Mouse (Mus musculus) C2C12 (cell line): ENCODE data around the gene Psd. TPM values are rescaled to one million over a fixed set of nuclear protein-coding genes. Genes with fewer than 3 reads are reported as not detected.

ENCODE experiments used
- H3K27me3 ChIP-seq: one replicate; pipeline ENCODE4 v1.6.1; 2011; ENCODE audit not compliant: control insufficient read depth, insufficient read depth, insufficient read length
- H3K36me3 ChIP-seq: one replicate; pipeline ENCODE4 v1.6.1; 2011; ENCODE audit not compliant: control insufficient read depth, insufficient read depth
- H3K4me3 ChIP-seq: one replicate; pipeline ENCODE4 v1.5.1; 2011; ENCODE audit warnings: mild to moderate bottlenecking, control low read depth; ENCODE audit not compliant: poor library complexity, insufficient read depth, severe bottlenecking
- H3K79me2 ChIP-seq: one replicate; pipeline ENCODE4 v1.6.1; 2011; ENCODE audit not compliant: control insufficient read depth, insufficient read depth
- H3K79me3 ChIP-seq: one replicate; pipeline ENCODE4 v1.6.1; 2011; ENCODE audit warnings: low read depth, control low read depth
- H3ac ChIP-seq: one replicate; pipeline ENCODE3; 2011; ENCODE audit warnings: low read depth; ENCODE audit not compliant: control insufficient read depth, insufficient read length
- CEBPB ChIP-seq: IDR thresholded peaks from one replicate; pipeline ENCODE4 v1.6.1; 2011; ENCODE audit warnings: low read depth, mild to moderate bottlenecking, control low read depth, moderate library complexity
- CTCF ChIP-seq: IDR thresholded peaks from one replicate; pipeline ENCODE4 v1.5.1; 2011; ENCODE audit not compliant: control insufficient read depth, insufficient read depth, insufficient read length
- FOSL1 ChIP-seq: IDR thresholded peaks from one replicate; pipeline ENCODE4 v1.8.0; 2011; ENCODE audit warnings: mild to moderate bottlenecking, low read length; ENCODE audit not compliant: poor library complexity, insufficient read depth, severe bottlenecking
- MAX ChIP-seq: IDR thresholded peaks from one replicate; pipeline ENCODE4 v1.6.1; 2011; ENCODE audit warnings: mild to moderate bottlenecking, control low read depth
- MYOD1 ChIP-seq: IDR thresholded peaks from one replicate; pipeline ENCODE4 v1.6.1; 2011; ENCODE audit warnings: low read depth; ENCODE audit not compliant: control insufficient read depth, insufficient read length
- MYOG ChIP-seq: IDR thresholded peaks from one replicate; pipeline ENCODE4 v1.6.1; 2011; ENCODE audit not compliant: control insufficient read depth, insufficient read length; ENCODE audit errors: extremely low read depth
- USF1 ChIP-seq: IDR thresholded peaks from one replicate; pipeline ENCODE4 v1.6.1; 2011; ENCODE audit warnings: low read depth, mild to moderate bottlenecking, control low read depth, moderate library complexity
- polyA plus RNA-seq: library from polyadenylated mRNA; unstranded; fragments of >200 nt; fragmentation: generic; extraction: Trizol; gene quantifications from one replicate; pipeline ENCODE4 v1.2.1, GENCODE M21; 2012; ENCODE audit warnings: missing spikeins

Psd gene
- polyA plus RNA-seq, 1 experiment, result 11.8 TPM

- Histone ChIP-seq H3K79me2 (no peaks in the 10 kb centered on the region), H3K4me3 (no peak overlapping the region), H3K79me3 (no peaks in the 10 kb centered on the region), H3K36me3 (no peaks in the 10 kb centered on the region), H3K27me3 (no peaks in the 10 kb centered on the region), H3ac (no peak overlapping the region)
- no peak for TF ChIP-seq MYOG
- no peak for TF ChIP-seq CEBPB
- peak; percentile 40 for TF ChIP-seq USF1
Observed at GRCm38 (mm10) chr19:46356701-46357138, 29.8 kb upstream of the Psd start.

GRCm38 (mm10) chr19:46350168-46350932 lies 23.4 kb upstream of the Psd start, which contains the start of gene 2310034G01Rik:
Gene 2310034G01Rik, minus strand, starts transcription at chr19:46350302.
- no peak for TF ChIP-seq MAX
- no peak for TF ChIP-seq USF1
- no peak for TF ChIP-seq CEBPB
- no peak for TF ChIP-seq MYOD1
- TF ChIP-seq CTCF, result no peak
- TF ChIP-seq MYOG, result no peak
- TF ChIP-seq FOSL1, result no peak
- no peaks in the 10 kb centered on the region for H3K79me2 ChIP-seq
- no peaks in the 10 kb centered on the region for H3K27me3 ChIP-seq
- no peaks in the 10 kb centered on the region for H3K36me3 ChIP-seq
- H3K79me3 ChIP-seq, result no peaks in the 10 kb centered on the region
- peak within 1 kb of the TSS; percentile 39 for H3K4me3 ChIP-seq
- H3ac ChIP-seq, result peak within 1 kb of the TSS; percentile 88

- Histone ChIP-seq H3ac (no peak overlapping the region), H3K79me3 (no peaks in the 10 kb centered on the region), H3K27me3 (no peaks in the 10 kb centered on the region), H3K79me2 (no peaks in the 10 kb centered on the region), H3K36me3 (no peaks in the 10 kb centered on the region), H3K4me3 (peak overlapping the region; percentile 39)
- TF ChIP-seq FOSL1 (no peak), MYOD1 (no peak), CTCF (no peak), MAX (no peak), MYOG (no peak), USF1 (no peak), CEBPB (no peak)
Observed at GRCm38 (mm10) chr19:46349550-46349949, 22.6 kb upstream of the Psd start.

GRCm38 (mm10) chr19:46348761-46349458 lies 22.0 kb upstream of the Psd start:
- Histone ChIP-seq H3K36me3 (no peaks in the 10 kb centered on the region), H3K27me3 (no peaks in the 10 kb centered on the region), H3K4me3 (peak overlapping the region; percentile 39), H3ac (peak overlapping the region; percentile 88), H3K79me2 (no peaks in the 10 kb centered on the region), H3K79me3 (no peaks in the 10 kb centered on the region)
- TF ChIP-seq MAX (peak; percentile 87), CEBPB (no peak)

- no peaks in the 10 kb centered on the region for H3K36me3 ChIP-seq
- no peaks in the 10 kb centered on the region for H3K27me3 ChIP-seq
- H3ac ChIP-seq, result peak overlapping the region; percentile 88
- H3K4me3 ChIP-seq, result peak overlapping the region; percentile 39
- no peaks in the 10 kb centered on the region for H3K79me3 ChIP-seq
- TF ChIP-seq USF1, result no peak
- TF ChIP-seq CTCF, result no peak
- TF ChIP-seq MYOD1, result no peak
- TF ChIP-seq MAX, result no peak
- no peak for TF ChIP-seq MYOG
- TF ChIP-seq FOSL1, result no peak
- no peak for TF ChIP-seq CEBPB
- H3K79me2 ChIP-seq, result no peaks in the 10 kb centered on the region
Observed at GRCm38 (mm10) chr19:46347936-46348668, 21.1 kb upstream of the Psd start.
